ENCODE assay signal across 8 mouse cellular contexts in the genomic region with DNA sequence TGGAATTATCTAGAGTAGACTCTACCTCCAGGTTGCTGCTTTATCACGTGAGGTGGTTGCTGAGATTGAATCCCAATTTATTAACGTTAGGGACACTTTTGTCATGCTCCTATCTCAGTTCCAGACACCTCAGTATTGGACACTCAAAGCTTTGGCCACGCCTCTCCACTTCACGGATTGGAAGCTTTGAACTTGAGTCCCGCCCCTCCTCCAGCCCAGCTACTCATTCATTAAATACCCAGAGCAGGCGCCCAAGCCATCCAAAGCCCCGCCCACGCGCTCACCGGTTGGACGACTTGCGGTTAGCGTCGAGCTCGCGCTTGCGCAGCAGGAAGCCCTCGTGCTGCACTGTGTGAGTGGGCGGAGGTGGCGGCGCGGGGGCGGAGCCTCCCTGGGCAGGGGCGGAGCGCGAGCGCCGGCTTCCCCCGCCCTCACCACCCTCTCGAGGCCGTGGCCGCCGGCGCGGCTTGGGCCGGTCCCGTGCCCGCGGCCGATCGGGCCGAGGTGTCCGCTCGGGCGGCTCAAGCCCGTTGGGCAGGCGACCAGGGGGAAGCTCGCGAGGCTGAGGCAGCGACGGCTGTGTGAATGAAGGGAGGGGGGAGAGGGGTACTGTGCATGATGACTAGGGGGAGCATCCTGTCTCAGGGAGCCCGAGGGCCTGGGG. TPM values are rescaled to one million over a fixed set of nuclear protein-coding genes. Genes with fewer than 3 reads are reported as not detected.
DNase-seq lines count a peak whose midpoint lies in the region; ATAC-seq lines count a peak whose summit lies in the region.

No protein-coding gene starts in this region.

- H3K4me2 ChIP-seq in hindbrain, embryonic 12.5 days (replicated peaks), result peak overlapping the region; percentile 64

- ATAC-seq in hindbrain, embryonic 12.5 days (ENCODE audit: low FRiP score), result peak; percentile 94

- peaks cover 68% of the 10 kb centered on the region for H3K27me3 ChIP-seq in hindbrain, embryonic 12.5 days

- H3K27ac ChIP-seq in hindbrain, embryonic 12.5 days, result no peak overlapping the region

- H3K36me3 ChIP-seq in hindbrain, embryonic 12.5 days, result no peaks in the 10 kb centered on the region

- H3K9ac ChIP-seq in hindbrain, embryonic 12.5 days, result peak overlapping the region; percentile 67

- peak overlapping the region; percentile 50 for H3K4me3 ChIP-seq in hindbrain, embryonic 12.5 days

- peak; percentile 100 for DNase-seq in NIH3T3 (ENCODE audit: low read depth)
- peak; percentile 99 to 100 for DNase-seq in cerebellum, postnatal 10 days
- DNase-seq in frontal cortex, postnatal 10 days (ENCODE audit: low spot score in 2 of 2), result peak; percentile 99
- peak; percentile 98 to 100 for DNase-seq in layer of hippocampus, postnatal 14 days (ENCODE audit: low spot score in 2 of 2)
- peak; percentile 99 for DNase-seq in lung, postnatal 14 days
- peak; percentile 100 for DNase-seq in retina, embryonic 14.5 days (ENCODE audit: low spot score)
- DNase-seq in thymus, postnatal 4 days, result peak; percentile 97

- WGBS in hindbrain, embryonic 12.5 days, result under 1% methylated on average over 52 of the region's 52 CpGs

- peaks cover 3% of the 10 kb centered on the region; the same call in 1 of the 2 replicates for H3K4me1 ChIP-seq in hindbrain, embryonic 12.5 days

- H3K9me3 ChIP-seq in hindbrain, embryonic 12.5 days (replicated peaks), result no peaks in the 10 kb centered on the region; the same call in 1 of the 2 replicates

RNA-seq across cellular contexts. Expression of a gene that starts 4.2 kb away (rescaled TPM):
- polyA plus RNA-seq in hindbrain, embryonic 12.5 days (2016; fragmentation: Nextera tagmentation; extraction: Ambion mirVana), result 0.43 and 0.59 TPM in 2 replicates
- total RNA-seq in layer of hippocampus, postnatal 14 days (2021), result not detected

RNA-seq across cellular contexts. Expression of a gene that starts 5.6 kb away (rescaled TPM):
- polyA plus RNA-seq in hindbrain, embryonic 12.5 days (2016; fragmentation: Nextera tagmentation; extraction: Ambion mirVana), result 72.4 and 76.2 TPM in 2 replicates
- total RNA-seq in layer of hippocampus, postnatal 14 days (2021), result 10 to 100 TPM; 24.7 to 26.2 TPM

RNA-seq across cellular contexts. Expression of a gene that starts 23.9 kb away (rescaled TPM):
- polyA plus RNA-seq in hindbrain, embryonic 12.5 days (2016; fragmentation: Nextera tagmentation; extraction: Ambion mirVana), result 8.7 and 8.9 TPM in 2 replicates
- total RNA-seq in layer of hippocampus, postnatal 14 days (2021), result 10 to 100 TPM; 55.0 to 55.3 TPM
